Mouse (Mus musculus): ENCODE measurements at regions not wholly inside any gene's neighbourhood (a gene's known extent, or its start where the extent isn't known, plus 50 kb on each side); places are given as distances from the start of the nearest gene placed in this dataset.

DNA sequence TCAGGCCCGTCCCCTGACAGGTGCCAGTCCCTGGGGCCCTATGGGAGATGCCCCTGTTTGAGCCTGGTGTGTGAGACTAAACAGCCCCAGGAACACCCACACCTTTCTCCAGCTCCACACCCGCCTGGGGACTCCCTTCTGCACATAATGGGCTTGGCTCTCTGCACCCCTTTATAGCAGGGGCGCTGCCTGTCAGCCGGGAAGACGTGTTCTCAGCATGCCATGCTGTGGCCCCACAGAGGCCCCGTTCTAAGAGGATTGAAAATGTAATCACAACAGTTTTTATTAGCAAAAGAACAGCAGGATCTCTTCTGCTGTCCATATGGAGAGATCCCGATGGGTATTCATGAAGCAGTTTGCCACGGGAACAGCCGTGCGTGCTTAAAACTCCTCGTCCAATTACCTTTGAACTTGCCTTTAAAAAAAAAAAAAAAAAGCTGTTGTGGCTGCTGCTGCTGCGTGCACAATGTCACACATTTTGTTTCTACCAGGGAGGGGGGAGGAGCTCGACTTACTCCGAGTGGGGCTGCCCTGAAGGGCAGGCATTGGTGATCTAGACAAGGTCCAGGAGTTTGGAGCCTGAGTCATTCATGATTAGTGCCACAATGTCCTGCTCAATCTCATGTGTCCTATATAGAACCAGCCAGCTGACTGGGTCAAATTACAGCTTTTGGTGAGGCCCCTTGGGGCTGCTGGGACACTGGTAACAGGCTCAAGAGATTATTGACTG, 119.7 kb downstream of the Rps24 start:
- no peak for TF ChIP-seq POLR2A (IDR thresholded peaks at IDR 0.05; ENCODE audit: control insufficient read depth, low read depth, low read length)
- no peak for TF ChIP-seq CTCF (IDR thresholded peaks at IDR 0.05; ENCODE audit: control insufficient read depth, insufficient read depth, insufficient replicate concordance, low read depth, low read length)
